Comparison of ENCODE assay signal across 9 mouse cellular contexts in genomic region chr3:93031450-93031849, GRCm38 (mm10). TPM values are rescaled to one million over a fixed set of nuclear protein-coding genes. Genes with fewer than 3 reads are reported as not detected.
DNase-seq lines count a peak whose midpoint lies in the region; ATAC-seq and TF ChIP-seq lines count a peak whose summit lies in the region.
"Had no signal": no experiment of that assay in that cellular context is flagged by ENCODE, and none has a peak within 500 bp of the region (broad histone marks: within the 10 kb centered on the region; RNA-seq: fewer than 3 reads in every experiment).

No protein-coding gene starts in this region.

- no peaks in the 10 kb centered on the region for H3K36me3 ChIP-seq in forebrain, embryonic 11.5 days (ENCODE audit: control insufficient read depth, insufficient read depth, low read length)
- H3K36me3 ChIP-seq in forebrain, embryonic 10.5 days (replicated peaks) = no peaks in the 10 kb centered on the region
- H3K36me3 ChIP-seq in MEL (ENCODE audit: control insufficient read depth in 1 of 2, insufficient read depth in 2 of 2, low read length in 2 of 2) = no peaks in the 10 kb centered on the region
- H3K36me3 ChIP-seq in embryonic facial prominence, embryonic 14.5 days (ENCODE audit: control insufficient read depth, insufficient read depth, low read length) = no peaks in the 10 kb centered on the region
- no peaks in the 10 kb centered on the region for H3K36me3 ChIP-seq in kidney, embryonic 16.5 days (ENCODE audit: insufficient read depth, low read length)

- peak; percentile 30 to 63 (median 62); a peak in 5 of 6 replicates for TF ChIP-seq CTCF in MEL (IDR thresholded peaks at IDR 0.05 in 2 of 3, conservative IDR thresholded peaks at IDR 0.05 in 1 of 3; ENCODE audit: control insufficient read depth in 1 of 3, insufficient read depth in 1 of 3, low read depth in 2 of 3, low read length in 3 of 3, poor library complexity in 1 of 3, severe bottlenecking in 1 of 3)

- ATAC-seq in forebrain, embryonic 11.5 days (replicated peaks; ENCODE audit: low FRiP score) = peak; percentile 87
- peak; percentile 76; the same call in 1 of the 2 replicates for ATAC-seq in embryonic facial prominence, embryonic 14.5 days (ENCODE audit: low read depth)
- peak; percentile 69 for ATAC-seq in kidney, embryonic 16.5 days (ENCODE audit: low FRiP score, low TSS enrichment)
- peak; percentile 74; the same call in 1 of the 2 replicates for ATAC-seq in megakaryocyte-erythroid progenitor cell, adult 5-6 weeks (replicated peaks; ENCODE audit: low FRiP score, low TSS enrichment, poor library complexity, severe bottlenecking)

- H3K9me3 ChIP-seq in forebrain, embryonic 11.5 days (ENCODE audit: control insufficient read depth, low read length) = no peaks in the 10 kb centered on the region
- no peaks in the 10 kb centered on the region for H3K9me3 ChIP-seq in forebrain, embryonic 10.5 days
- H3K9me3 ChIP-seq in MEL (replicated peaks; ENCODE audit: insufficient read depth, low read length) = no peaks in the 10 kb centered on the region
- no peaks in the 10 kb centered on the region for H3K9me3 ChIP-seq in embryonic facial prominence, embryonic 14.5 days (ENCODE audit: control insufficient read depth, low read length)
- H3K9me3 ChIP-seq in kidney, embryonic 16.5 days (ENCODE audit: low read length) = no peaks in the 10 kb centered on the region

- TF ChIP-seq RAD21 in MEL (IDR thresholded peaks at IDR 0.05; ENCODE audit: low read depth, low read length) = peak; percentile 66

- TF ChIP-seq EP300 in MEL (IDR thresholded peaks at IDR 0.05; ENCODE audit: low read depth in 1 of 2, low read length in 2 of 2) = no peak

- H3K9ac ChIP-seq in forebrain, embryonic 11.5 days (ENCODE audit: low read length) = no peak overlapping the region
- H3K9ac ChIP-seq in MEL (ENCODE audit: control insufficient read depth, low read depth, low read length, poor library complexity, severe bottlenecking) = no peak overlapping the region
- H3K9ac ChIP-seq in embryonic facial prominence, embryonic 14.5 days (ENCODE audit: low read depth, low read length) = no peak overlapping the region
- no peak overlapping the region for H3K9ac ChIP-seq in kidney, embryonic 16.5 days (replicated peaks; ENCODE audit: low read length)

- no peaks in the 10 kb centered on the region for H3K4me1 ChIP-seq in forebrain, embryonic 11.5 days (replicated peaks; ENCODE audit: control insufficient read depth, insufficient read depth, low read length)
- no peaks in the 10 kb centered on the region for H3K4me1 ChIP-seq in forebrain, embryonic 10.5 days
- no peaks in the 10 kb centered on the region for H3K4me1 ChIP-seq in MEL (ENCODE audit: control insufficient read depth in 1 of 2, insufficient read depth in 2 of 2, low read length in 2 of 2)
- H3K4me1 ChIP-seq in embryonic facial prominence, embryonic 14.5 days (ENCODE audit: control insufficient read depth, insufficient read depth, low read length) = no peaks in the 10 kb centered on the region
- no peaks in the 10 kb centered on the region for H3K4me1 ChIP-seq in kidney, embryonic 16.5 days (ENCODE audit: insufficient read depth, low read length)

- no peak overlapping the region for H3K4me2 ChIP-seq in forebrain, embryonic 11.5 days (ENCODE audit: low read depth, low read length, severe bottlenecking)
- H3K4me2 ChIP-seq in embryonic facial prominence, embryonic 14.5 days (ENCODE audit: low read depth, low read length) = no peak overlapping the region
- H3K4me2 ChIP-seq in kidney, embryonic 16.5 days (replicated peaks; ENCODE audit: low read depth, low read length) = no peak overlapping the region

- H3K27me3 ChIP-seq in forebrain, embryonic 11.5 days (ENCODE audit: control insufficient read depth, insufficient read depth, low read length) = no peaks in the 10 kb centered on the region
- H3K27me3 ChIP-seq in forebrain, embryonic 10.5 days (ENCODE audit: poor library complexity, severe bottlenecking) = no peaks in the 10 kb centered on the region
- no peaks in the 10 kb centered on the region for H3K27me3 ChIP-seq in MEL (ENCODE audit: control insufficient read depth in 1 of 2, insufficient read depth in 2 of 2, low read length in 2 of 2)
- H3K27me3 ChIP-seq in embryonic facial prominence, embryonic 14.5 days (replicated peaks; ENCODE audit: control insufficient read depth, insufficient read depth, low read length) = no peaks in the 10 kb centered on the region
- H3K27me3 ChIP-seq in kidney, embryonic 16.5 days (ENCODE audit: insufficient read depth, low read length) = no peaks in the 10 kb centered on the region

- no peak overlapping the region for H3K4me3 ChIP-seq in forebrain, embryonic 11.5 days (ENCODE audit: low read depth, low read length)
- no peak overlapping the region for H3K4me3 ChIP-seq in forebrain, embryonic 10.5 days
- no peak overlapping the region for H3K4me3 ChIP-seq in MEL (ENCODE audit: control insufficient read depth in 1 of 2, insufficient read depth in 1 of 2, low read depth in 2 of 2, low read length in 2 of 2)
- no peak overlapping the region for H3K4me3 ChIP-seq in embryonic facial prominence, embryonic 14.5 days (ENCODE audit: low read depth, low read length)
- no peak overlapping the region for H3K4me3 ChIP-seq in kidney, embryonic 16.5 days (ENCODE audit: low read length)

- no peak overlapping the region for H3K27ac ChIP-seq in forebrain, embryonic 11.5 days (ENCODE audit: low read depth, low read length)
- no peak overlapping the region for H3K27ac ChIP-seq in forebrain, embryonic 10.5 days
- H3K27ac ChIP-seq in MEL (ENCODE audit: control insufficient read depth, low read depth, low read length) = no peak overlapping the region
- H3K27ac ChIP-seq in embryonic facial prominence, embryonic 14.5 days (replicated peaks; ENCODE audit: low read depth, low read length) = no peak overlapping the region
- no peak overlapping the region for H3K27ac ChIP-seq in kidney, embryonic 16.5 days (ENCODE audit: low read length)

- DNase-seq in forebrain, embryonic 11.5 days (ENCODE audit: low spot score) = no peak
- DNase-seq in forebrain, embryonic 10.5 days (ENCODE audit: extremely low spot score, low spot score) = no peak
- DNase-seq in MEL (ENCODE audit: low read depth, low spot score) = peak; percentile 44
- peak; percentile 69 for DNase-seq in embryonic facial prominence, embryonic 14.5 days (ENCODE audit: low spot score)
- DNase-seq in thymus, postnatal 10 days (ENCODE audit: low spot score in 2 of 2) = no peak
- DNase-seq in gastrocnemius, postnatal 10 days = no peak

- no peaks in the 10 kb centered on the region for H3K79me2 ChIP-seq in MEL (ENCODE audit: control insufficient read depth, insufficient read depth, low read length, poor library complexity)

- 58% methylated on average over 5 of the region's 5 CpGs for WGBS in forebrain, embryonic 11.5 days
- 60% methylated on average over 5 of the region's 5 CpGs for WGBS in forebrain, embryonic 10.5 days
- WGBS in embryonic facial prominence, embryonic 14.5 days = 45% methylated on average over 5 of the region's 5 CpGs
- 53% methylated on average over 5 of the region's 5 CpGs for WGBS in kidney, embryonic 16.5 days

- TF ChIP-seq POLR2A in MEL (IDR thresholded peaks at IDR 0.05; ENCODE audit: control insufficient read depth in 1 of 2, insufficient read depth in 1 of 2, low read depth in 1 of 2, low read length in 2 of 2, poor library complexity in 1 of 2) = no peak

RNA-seq across cellular contexts. Expression of gene Lce1m, which starts 12.6 kb away (rescaled TPM):
- polyA plus RNA-seq in forebrain, embryonic 11.5 days (2014; fragmentation: Nextera tagmentation; extraction: Ambion mirVana) = not detected in 2 replicates
- not detected in 2 replicates for polyA plus RNA-seq in forebrain, embryonic 10.5 days (2016; fragmentation: Nextera tagmentation; extraction: Ambion mirVana)
- total RNA-seq in MEL (2012; rRNA removed) = not detected in 2 replicates
- polyA plus RNA-seq in MEL (2012; ENCODE audit: insufficient read depth in 1 of 2, insufficient read length in 2 of 2, low read depth in 1 of 2, low replicate concordance in 2 of 2, missing spikeins in 1 of 2) = not detected
- polyA plus RNA-seq in embryonic facial prominence, embryonic 14.5 days (2014; fragmentation: Nextera tagmentation; extraction: Ambion mirVana) = not detected in 2 replicates
- not detected in 2 replicates for polyA plus RNA-seq in kidney, embryonic 16.5 days (2015; fragmentation: Nextera tagmentation; extraction: Ambion mirVana)
- total RNA-seq in megakaryocyte-erythroid progenitor cell, adult 5-6 weeks (2014; fragmentation: Nextera tagmentation) = not detected in 2 replicates
- not detected in 2 replicates for total RNA-seq in megakaryocyte-erythroid progenitor cell, adult 5-6 weeks (2017)
- total RNA-seq in gastrocnemius, postnatal 10 days (2021) = not detected
- polyA plus RNA-seq: heart, embryonic 14.5 days had no signal

RNA-seq across cellular contexts. Expression of gene Crct1, which starts 16.0 kb away (rescaled TPM):
- polyA plus RNA-seq in forebrain, embryonic 11.5 days (2014; fragmentation: Nextera tagmentation; extraction: Ambion mirVana) = not detected in 2 replicates
- polyA plus RNA-seq in forebrain, embryonic 10.5 days (2016; fragmentation: Nextera tagmentation; extraction: Ambion mirVana) = 0.31 TPM in 1 of 2 replicates, not detected in the other
- total RNA-seq in MEL (2012; rRNA removed) = not detected in 2 replicates
- not detected for polyA plus RNA-seq in MEL (2012; ENCODE audit: insufficient read depth in 1 of 2, insufficient read length in 2 of 2, low read depth in 1 of 2, low replicate concordance in 2 of 2, missing spikeins in 1 of 2)
- polyA plus RNA-seq in embryonic facial prominence, embryonic 14.5 days (2014; fragmentation: Nextera tagmentation; extraction: Ambion mirVana) = 2.7 and 7.5 TPM in 2 replicates
- polyA plus RNA-seq in kidney, embryonic 16.5 days (2015; fragmentation: Nextera tagmentation; extraction: Ambion mirVana) = 0.39 and 0.42 TPM in 2 replicates
- not detected in 2 replicates for total RNA-seq in megakaryocyte-erythroid progenitor cell, adult 5-6 weeks (2014; fragmentation: Nextera tagmentation)
- total RNA-seq in megakaryocyte-erythroid progenitor cell, adult 5-6 weeks (2017) = not detected in 2 replicates
- total RNA-seq in gastrocnemius, postnatal 10 days (2021) = not detected
- polyA plus RNA-seq: heart, embryonic 14.5 days had no signal

RNA-seq across cellular contexts. Expression of gene Gm4858, which starts 37.2 kb away (rescaled TPM):
- polyA plus RNA-seq in forebrain, embryonic 11.5 days (2014; fragmentation: Nextera tagmentation; extraction: Ambion mirVana) = not detected in 2 replicates
- polyA plus RNA-seq in forebrain, embryonic 10.5 days (2016; fragmentation: Nextera tagmentation; extraction: Ambion mirVana) = not detected in 2 replicates
- total RNA-seq in MEL (2012; rRNA removed) = not detected in 2 replicates
- polyA plus RNA-seq in MEL (2012; ENCODE audit: insufficient read depth in 1 of 2, insufficient read length in 2 of 2, low read depth in 1 of 2, low replicate concordance in 2 of 2, missing spikeins in 1 of 2) = not detected
- polyA plus RNA-seq in embryonic facial prominence, embryonic 14.5 days (2014; fragmentation: Nextera tagmentation; extraction: Ambion mirVana) = not detected in 2 replicates
- polyA plus RNA-seq in kidney, embryonic 16.5 days (2015; fragmentation: Nextera tagmentation; extraction: Ambion mirVana) = not detected in 2 replicates
- not detected in 2 replicates for total RNA-seq in megakaryocyte-erythroid progenitor cell, adult 5-6 weeks (2014; fragmentation: Nextera tagmentation)
- total RNA-seq in megakaryocyte-erythroid progenitor cell, adult 5-6 weeks (2017) = not detected in 2 replicates
- total RNA-seq in gastrocnemius, postnatal 10 days (2021) = not detected
- polyA plus RNA-seq: heart, embryonic 14.5 days had no signal

RNA-seq across cellular contexts. Expression of gene Lce3f, which starts 39.4 kb away (rescaled TPM):
- not detected in 2 replicates for polyA plus RNA-seq in forebrain, embryonic 11.5 days (2014; fragmentation: Nextera tagmentation; extraction: Ambion mirVana)
- not detected in 2 replicates for polyA plus RNA-seq in forebrain, embryonic 10.5 days (2016; fragmentation: Nextera tagmentation; extraction: Ambion mirVana)
- total RNA-seq in MEL (2012; rRNA removed) = not detected in 2 replicates
- not detected for polyA plus RNA-seq in MEL (2012; ENCODE audit: insufficient read depth in 1 of 2, insufficient read length in 2 of 2, low read depth in 1 of 2, low replicate concordance in 2 of 2, missing spikeins in 1 of 2)
- polyA plus RNA-seq in embryonic facial prominence, embryonic 14.5 days (2014; fragmentation: Nextera tagmentation; extraction: Ambion mirVana) = 3.2 and 11.5 TPM in 2 replicates
- not detected in 2 replicates for polyA plus RNA-seq in kidney, embryonic 16.5 days (2015; fragmentation: Nextera tagmentation; extraction: Ambion mirVana)
- not detected in 2 replicates for total RNA-seq in megakaryocyte-erythroid progenitor cell, adult 5-6 weeks (2014; fragmentation: Nextera tagmentation)
- total RNA-seq in megakaryocyte-erythroid progenitor cell, adult 5-6 weeks (2017) = not detected in 2 replicates
- not detected for total RNA-seq in gastrocnemius, postnatal 10 days (2021)
- polyA plus RNA-seq: heart, embryonic 14.5 days had no signal

Comparison
In these comparisons a context has a peak if more than half of its experiments do, and no peak if none do; other contexts are left out.
1. DNase-seq: peak in MEL (single experiment) and embryonic facial prominence, embryonic 14.5 days (single experiment); none in forebrain, embryonic 11.5 days (single experiment), forebrain, embryonic 10.5 days (single experiment), thymus, postnatal 10 days (0 of 2) and gastrocnemius, postnatal 10 days (single experiment).
2. Peak in every context shown above with its lines, with median percentiles within 50 percentile points of each other: ATAC-seq.